Mouse (Mus musculus): ENCODE measurements at regions not wholly inside any gene's neighbourhood (a gene's known extent, or its start where the extent isn't known, plus 50 kb on each side); places are given as distances from the start of the nearest gene placed in this dataset.

DNA sequence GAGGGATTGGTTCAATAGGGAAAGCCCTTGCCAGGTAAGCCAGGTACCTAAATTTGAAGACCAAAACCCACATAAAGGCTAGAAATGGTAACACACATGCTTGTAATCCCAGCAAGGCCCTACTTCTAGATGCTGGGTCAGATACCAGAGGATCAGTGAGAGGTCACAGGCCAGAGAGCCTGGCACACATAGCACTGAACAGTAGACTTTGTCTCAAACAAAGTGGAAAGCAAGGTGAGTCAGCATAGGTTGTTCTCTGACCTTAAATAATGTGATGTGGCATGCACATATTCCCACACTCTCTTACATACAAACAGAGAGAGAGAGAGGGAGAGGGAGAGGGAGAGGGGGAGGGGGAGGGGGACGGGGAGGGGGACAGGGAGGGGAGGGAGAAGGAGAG, 100.3 kb upstream of the Cadm1 start:
- DNase-seq (ENCODE audit: low spot score in 2 of 2) = no peak

DNA sequence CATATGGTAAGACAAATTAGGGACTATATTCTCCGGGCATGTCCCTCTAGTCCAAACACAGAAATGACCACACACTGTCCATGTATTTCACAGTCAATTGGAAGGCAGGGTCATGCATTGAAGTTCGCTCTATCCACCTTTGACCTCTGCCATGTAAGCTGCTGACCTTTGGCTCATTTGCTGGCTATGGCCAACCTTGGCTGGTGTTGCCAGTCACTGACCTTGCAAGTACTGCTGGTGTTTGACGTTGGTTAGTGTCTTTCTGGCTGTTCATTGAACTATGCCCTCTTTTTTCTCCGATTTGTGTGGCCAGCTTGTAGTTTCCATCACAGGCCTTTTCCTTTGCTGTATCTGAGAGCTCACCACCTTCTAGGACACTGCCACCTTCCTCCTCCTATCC, 97.3 kb upstream of the Cadm1 start:
- DNase-seq (ENCODE audit: low spot score in 2 of 2) = no peak

DNA sequence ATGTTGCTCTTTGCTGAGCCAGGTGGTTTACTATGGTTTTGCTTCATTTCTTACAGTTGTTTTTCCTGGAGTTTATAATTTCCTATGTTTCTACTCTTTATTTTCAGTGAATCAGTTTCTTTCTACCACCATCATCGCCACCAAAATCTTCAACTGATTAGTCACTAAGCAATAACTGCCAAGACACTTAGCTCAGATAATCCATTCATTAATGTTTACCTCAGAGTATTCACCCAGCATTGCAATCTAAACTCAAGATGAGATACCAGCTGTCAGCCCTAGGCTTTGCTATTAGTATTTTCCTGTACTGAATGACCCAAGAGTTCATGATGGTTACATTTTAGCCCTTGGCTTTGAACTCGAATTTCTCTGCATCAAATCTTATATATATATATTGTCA, 96.8 kb upstream of the Cadm1 start:
- DNase-seq (ENCODE audit: low spot score in 2 of 2) = no peak

DNA sequence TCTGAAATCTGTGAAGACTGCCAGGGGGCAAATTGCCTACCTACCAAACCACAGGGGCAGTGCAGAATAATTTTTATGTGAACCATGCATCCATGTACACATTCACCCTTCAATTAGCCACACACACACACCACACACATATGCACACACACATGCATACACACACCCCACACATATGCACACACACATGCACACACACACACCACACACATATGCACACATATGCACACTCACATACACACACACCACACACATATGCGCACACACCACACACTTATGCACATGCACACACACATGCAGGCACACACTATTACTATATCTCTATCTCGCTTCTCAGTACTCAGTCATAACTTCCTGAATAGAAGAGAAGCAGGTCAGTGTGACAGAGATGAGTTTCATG, 95.9 kb upstream of the Cadm1 start:
- no peak for DNase-seq (ENCODE audit: low spot score in 2 of 2)

DNA sequence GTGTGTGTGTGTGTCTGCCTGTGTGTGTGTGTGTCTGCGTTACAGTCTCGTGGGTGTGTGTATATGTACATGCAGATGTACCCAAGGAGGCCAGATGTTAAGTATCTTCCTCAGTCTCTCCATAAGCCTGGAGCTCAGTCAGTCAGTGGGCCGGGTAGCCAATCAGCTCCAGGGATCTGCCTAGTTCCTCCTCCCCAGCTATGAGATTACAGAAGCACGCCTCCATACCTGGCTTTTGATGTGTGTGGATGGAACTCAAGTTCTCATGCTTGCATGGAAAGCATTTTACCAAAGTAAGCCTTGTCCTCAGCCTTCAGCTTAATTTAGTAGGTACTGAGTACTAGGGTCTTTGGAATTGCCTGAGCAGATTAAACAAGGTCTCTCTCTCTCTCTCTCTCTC, 91.0 kb upstream of the Cadm1 start:
- DNase-seq (ENCODE audit: low spot score in 2 of 2) = no peak

DNA sequence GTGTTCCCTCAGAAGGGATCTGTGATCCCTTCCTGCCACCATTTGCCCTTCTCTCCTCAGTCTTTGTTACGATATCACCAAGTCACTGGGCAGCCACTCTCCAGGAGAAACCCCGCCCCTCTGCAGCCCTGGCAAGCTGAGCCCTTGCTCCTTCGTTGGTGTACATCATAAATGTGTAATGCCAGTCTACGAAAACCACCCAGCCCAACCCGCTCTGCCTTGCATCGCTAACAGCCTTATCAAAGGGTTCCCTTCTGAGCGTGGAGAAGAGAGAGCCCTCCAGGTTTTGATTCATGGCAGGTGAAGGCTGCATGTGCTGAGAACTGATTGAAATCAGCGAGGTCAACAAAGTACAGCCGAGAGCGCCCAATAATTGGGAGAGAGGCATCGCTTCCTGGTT, 90.5 kb upstream of the Cadm1 start:
- no peak for DNase-seq (ENCODE audit: low spot score in 2 of 2)

DNA sequence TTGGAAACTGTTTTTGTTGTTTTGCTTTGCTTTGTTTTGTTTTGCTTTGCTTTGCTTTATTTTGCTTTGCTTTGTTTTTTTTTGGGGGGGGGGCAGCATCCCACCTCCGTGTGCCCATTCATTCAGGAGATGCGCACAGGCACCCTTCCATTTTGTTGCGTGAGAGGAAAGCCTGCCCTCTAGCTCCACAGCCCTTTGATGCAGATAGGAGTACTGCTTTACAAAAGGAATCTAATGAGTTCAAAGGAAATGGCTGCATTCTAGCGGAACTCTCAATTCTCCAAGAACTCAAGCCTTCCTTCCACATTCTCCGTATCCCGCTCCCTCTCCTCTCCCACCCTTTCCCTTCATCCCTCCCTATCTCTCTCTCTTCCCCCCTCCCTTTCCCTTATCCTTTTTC, 89.8 kb upstream of the Cadm1 start:
- DNase-seq (ENCODE audit: low spot score in 2 of 2) = peak in 1 of 2 experiments; percentile 38

DNA sequence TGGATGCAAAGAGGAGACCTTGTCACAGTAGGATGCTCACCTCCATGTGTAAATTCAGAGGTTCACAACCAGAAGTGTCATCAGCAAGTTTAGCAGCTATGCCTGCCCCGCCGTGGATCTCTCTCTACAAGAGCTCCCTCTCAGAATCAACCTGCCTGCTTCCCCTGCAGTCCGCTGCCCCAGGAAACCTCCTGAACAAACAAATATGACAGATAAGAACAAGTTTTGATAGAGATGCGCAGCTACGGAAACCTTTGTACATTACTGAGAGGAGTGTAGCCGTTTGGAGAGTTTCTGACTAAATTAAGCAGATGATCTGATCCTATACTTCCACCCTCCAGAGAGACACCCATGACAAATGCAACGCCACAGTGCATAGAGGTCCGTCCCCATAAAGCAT, 88.8 kb upstream of the Cadm1 start:
- DNase-seq (ENCODE audit: low spot score in 2 of 2) = no peak

DNA sequence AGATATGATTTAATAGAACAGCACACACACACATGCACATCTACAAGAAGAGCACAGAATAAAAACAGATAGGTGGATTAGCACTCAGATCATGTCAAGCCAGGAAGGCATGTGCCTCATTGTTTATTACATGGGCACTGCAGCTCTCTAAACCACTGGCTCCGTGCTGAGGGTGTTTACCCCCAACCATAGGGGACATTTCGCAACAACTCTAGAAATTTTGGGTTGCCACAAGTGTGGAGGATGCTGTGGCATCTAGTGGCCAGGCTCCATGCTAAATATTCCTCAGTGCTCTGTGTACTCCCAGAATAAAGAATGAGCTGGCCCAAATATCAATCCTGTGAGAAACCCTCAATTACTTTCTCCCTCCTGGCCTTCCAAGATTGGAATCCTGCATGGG, 85.8 kb upstream of the Cadm1 start:
- no peak for DNase-seq (ENCODE audit: low spot score in 2 of 2)

DNA sequence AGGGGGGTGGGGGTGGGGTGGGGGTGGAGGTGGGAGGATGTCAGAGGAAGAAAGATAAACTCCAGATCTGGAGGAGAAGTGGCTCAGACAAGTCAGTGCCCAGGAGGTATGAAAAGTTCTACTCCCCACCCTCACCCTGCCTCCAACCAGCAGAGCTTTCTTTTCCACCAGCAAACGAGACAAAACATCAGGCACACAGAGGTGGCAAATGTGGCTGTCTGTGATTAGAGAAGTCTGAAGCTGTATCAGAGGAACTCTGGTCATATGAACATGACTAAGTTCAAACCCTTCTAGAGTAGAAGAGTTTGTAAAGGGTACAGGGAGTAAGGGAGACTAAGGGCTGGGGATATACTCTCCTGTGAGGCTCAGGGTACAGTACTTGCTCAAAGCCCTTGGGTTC, 85.2 kb upstream of the Cadm1 start:
- DNase-seq (ENCODE audit: low spot score in 2 of 2) = no peak

DNA sequence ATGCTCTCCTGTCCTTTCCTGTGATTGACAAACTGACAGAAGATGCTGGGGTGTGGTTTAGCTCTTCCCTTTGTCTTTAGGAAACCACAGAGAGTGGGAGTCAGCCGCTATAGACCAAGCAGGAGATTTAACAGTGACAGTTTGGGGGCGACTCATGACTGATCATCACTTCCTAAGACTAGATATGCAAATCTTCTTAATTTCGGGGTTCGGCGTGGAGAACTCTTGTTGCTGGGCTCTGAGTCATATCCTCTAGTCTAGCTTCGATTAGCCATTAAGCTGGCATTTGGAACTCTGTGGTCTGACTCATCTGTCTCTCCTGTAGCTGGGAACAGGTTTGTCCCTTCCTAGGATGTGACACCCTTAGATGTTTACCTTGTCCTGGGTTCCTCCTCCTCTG, 84.6 kb upstream of the Cadm1 start:
- DNase-seq (ENCODE audit: low spot score in 2 of 2) = peak in 1 of 2 experiments; percentile 33

DNA sequence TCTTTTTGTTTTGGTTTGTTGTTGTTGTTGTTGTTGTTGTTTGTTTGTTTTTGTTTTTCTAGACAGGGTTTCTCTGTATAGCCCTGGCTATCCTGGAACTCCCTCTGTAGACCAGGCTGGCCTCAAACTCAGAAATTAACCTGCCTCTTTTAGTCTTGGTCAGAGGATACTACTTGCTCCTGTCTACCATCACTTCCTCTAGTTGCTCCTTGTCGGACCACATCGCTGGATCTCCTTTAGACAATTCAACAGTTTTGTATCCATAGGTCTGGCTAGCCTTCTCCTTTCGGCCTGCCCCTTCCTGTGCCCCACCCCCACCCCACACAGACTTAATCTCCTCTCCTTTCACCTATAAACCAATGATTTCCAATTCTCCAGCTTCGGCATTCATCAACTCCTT, 77.2 kb upstream of the Cadm1 start:
- no peak for DNase-seq (ENCODE audit: low spot score in 2 of 2)

DNA sequence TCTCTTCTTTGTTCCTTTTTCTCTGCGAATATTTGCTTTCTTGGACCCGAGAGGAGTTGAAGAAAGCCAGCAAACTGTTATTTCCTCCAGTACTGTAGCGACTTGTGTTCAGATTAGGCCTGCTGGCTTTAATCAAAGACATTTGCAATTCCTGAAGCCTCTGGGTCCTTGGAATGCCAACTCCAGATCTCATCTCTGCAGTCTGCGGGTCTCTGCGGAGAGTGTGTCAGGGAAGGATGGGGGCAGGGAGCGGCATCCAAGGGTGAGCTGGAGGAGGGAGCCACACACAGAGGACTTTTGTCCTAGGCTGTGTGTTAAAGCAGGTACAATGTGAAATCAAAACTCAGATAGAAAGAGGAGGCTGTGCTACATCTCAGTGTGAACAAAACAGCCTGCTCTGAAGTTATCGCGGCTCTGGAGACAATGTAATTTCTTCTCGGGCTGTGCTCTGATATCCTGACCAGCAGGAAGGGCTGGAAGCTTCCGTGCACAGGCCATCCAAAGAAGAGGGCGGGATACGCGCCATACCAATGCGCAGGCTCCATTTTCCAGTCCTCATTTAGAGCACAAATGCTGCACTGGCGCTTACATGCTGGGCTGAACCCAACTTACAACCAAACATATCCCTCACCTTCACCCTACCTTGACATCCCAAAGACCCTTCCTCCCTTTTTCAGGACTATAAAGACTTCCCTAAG, 71.1 kb upstream of the Cadm1 start:
- DNase-seq (ENCODE audit: low spot score in 2 of 2) = no peak

DNA sequence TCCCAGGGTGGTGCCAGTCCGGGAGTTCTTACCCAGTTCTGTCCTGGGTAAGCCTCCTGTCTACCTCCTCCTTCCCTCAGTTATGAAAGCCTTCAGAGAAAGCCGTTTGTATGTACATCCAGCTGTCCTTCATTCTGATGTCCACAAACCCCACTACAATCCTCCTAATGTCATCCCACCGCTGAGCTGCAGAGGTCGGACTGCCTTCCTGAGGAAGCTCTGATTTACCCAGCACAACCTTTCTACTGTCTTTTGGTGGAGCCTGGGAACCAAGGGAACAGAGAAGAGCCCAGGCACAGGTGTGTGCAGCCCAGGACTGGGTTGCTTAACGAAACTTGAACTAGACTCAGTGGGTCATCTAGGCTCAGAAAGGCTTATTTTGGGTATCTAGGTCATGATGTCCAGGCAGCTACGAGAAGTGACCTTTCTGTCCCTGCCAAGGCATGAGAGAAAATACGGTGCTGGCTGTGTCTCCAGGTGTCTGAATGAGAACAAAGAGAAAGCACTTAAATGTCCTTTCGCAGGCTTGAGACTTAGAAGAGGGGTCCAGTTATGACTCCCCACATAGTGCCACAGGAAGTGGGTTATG, 70.4 kb upstream of the Cadm1 start:
- no peak for DNase-seq (ENCODE audit: low spot score in 2 of 2)

DNA sequence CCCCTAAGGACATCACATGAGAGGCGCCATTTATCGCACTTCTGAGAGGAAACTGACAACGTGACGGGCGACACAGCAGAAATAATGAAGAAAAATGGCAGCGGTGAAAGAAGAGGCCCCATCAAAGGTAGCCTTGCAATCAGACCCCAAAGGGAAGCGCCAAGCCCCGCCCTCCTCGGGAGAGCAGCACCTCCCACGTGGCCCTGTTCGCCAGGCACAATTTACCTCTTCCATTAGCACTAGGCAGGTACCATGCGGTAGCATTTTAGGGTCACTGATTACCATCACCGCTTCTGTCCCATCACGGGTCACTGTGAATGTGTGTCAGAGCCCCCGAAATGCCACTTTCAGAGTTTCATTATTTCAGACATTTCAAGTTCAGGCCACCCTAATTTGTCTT, 69.7 kb upstream of the Cadm1 start:
- no peak for DNase-seq (ENCODE audit: low spot score in 2 of 2)

DNA sequence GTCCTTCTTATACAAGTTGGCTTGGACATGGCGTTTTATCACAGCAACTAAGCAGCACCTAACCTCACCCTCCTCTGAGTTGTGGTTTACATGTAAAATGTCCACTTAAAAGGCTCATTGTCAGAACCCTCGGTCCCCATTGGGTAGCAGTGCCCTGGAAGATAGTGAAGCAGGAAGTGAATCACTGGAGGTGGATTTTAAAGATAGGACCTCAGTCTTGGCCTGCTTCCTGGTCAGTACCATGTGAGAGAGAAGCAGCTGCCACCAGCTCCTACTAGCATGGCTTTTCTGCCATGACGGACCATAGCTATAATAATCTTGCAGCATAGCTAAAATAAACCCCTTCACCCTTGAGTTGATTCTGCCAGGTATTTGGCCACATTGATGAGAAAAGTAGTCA, 68.1 kb upstream of the Cadm1 start:
- DNase-seq (ENCODE audit: low spot score in 2 of 2) = no peak

DNA sequence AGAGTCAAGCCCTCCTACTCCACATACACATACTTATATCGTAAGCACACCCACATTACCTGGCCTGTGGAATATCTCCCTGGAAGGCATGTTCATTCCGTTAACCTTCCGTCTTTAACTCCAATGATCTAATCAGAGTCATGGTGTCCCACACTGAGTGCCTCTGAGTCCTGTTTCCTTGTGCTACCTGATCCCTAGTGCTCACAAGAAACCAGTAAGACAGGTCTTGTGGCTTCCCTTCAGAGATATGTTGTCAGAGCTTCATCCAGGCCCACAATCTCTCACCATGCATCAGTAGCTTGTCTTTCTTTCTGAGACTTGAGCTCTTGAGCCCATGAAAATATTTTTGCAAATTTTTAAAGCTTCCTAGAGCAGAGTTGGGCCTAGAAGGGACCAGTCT, 63.2 kb upstream of the Cadm1 start:
- no peak for DNase-seq (ENCODE audit: low spot score in 2 of 2)

DNA sequence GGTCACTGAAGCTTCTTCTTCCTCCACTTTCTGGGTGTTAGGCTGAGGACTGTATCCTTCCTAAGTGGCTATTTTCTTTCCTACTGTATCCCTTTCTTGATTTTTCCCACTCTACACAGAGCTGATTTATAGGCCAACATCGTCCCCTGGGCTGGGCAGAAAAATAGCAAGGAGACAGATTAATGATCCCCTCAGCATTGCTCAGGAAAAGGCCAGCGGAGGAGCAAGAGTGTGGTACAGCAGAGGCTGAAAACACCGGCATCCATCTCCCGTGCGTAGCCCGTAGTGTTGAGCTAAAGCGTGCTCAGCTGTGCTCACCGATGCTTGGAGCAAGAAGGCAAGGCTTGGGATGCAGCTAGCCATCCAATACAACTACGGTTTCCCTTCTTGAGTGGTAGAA, 62.2 kb upstream of the Cadm1 start:
- no peak for DNase-seq (ENCODE audit: low spot score in 2 of 2)

DNA sequence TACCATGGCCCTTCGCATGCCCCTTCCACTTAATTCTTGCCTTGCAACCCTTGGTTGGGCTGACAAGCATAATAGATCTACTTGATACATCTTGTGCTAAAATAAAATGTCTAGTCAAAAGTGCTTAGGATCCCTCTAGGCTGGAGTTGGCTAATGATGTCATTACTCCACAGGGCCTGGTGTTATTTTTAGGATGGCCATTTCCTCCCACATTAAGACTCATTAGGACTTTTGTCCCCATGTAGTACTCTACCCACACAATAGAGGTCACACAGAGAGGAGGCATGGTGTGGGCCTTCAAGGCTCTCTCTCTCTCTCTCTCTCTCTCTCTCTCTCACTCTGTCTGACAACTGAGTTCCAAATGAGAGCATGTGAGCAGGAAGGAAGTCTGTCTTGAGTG, 60.4 kb upstream of the Cadm1 start:
- no peak for DNase-seq (ENCODE audit: low spot score in 2 of 2)

DNA sequence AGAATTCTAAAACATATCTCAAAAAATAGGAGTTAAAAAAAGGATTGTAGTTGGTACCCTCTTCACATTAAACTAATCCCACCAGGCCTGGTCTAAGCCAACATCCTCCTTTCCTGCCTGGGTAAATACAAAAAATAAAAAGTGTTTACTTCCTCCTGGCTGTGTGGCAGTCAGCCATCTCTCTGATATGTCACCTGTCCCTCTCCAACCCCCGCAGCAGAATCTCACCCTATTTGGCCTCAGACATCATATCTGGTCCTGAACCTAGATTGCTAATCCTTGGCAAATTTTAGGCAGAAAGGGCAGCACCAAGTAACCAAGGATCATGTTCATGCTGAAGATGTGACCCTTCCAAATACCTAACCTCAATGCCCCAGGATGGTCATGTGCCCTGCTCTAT, 59.2 kb upstream of the Cadm1 start:
- no peak for DNase-seq (ENCODE audit: low spot score in 2 of 2)

DNA sequence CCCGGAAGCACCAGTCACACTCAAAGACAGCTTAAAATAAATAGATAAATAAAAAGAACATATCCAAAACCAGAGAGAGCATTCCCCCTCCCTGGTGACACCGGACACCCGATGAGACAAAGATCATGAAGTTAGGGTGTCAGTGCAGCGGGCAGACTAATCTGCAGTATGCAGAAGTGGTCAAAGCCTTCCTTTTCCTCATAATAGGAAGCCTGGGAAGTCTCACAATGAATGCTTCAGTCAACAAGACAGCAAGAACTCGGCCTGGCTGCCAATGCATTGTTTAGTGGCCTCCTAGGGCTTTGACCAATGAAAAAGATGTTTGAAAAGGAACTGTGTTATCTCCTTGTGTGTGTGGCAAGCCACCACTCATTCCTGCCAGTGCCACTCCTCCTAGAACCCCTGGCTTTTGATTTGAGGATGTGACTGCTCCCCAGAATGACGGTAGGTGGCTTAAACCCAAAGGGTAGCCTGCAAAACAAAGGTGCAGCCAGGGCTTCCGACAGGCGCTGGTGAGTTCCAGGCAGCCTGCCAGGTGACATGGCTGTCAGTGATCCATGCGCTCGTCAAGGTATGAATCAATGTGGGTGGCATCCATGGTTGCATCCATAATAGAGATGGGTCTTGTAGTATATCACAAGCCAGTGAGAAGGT, 58.1 kb upstream of the Cadm1 start:
- no peak for DNase-seq (ENCODE audit: low spot score in 2 of 2)

DNA sequence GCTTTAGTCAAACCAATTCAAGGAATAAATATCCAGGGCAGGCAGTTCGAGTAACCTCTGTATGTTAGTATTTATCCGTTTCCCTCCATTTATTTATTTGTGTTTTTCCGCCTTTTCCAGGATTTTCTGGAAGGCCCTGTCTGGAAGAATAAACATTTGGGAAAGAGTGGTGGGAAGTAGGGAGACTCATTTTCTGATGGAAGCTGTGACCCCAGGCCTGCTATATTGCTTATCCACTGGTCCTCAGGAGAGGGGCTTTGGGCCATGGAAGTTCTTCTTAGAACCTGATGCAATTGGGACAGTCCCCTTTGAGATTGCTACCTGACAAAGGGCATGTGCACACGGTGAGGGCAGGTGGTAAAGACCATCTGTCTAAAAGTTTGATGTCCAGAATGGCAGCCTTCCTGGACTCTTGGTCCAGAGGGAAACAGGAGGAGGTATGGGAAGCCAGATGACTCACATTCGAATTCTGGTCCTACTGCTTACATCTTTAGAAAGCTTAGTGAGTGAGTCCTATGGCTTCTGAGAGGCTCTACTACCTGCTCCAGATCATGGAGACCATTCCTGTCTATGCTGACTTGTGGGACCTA, 56.1 kb upstream of the Cadm1 start:
- DNase-seq (ENCODE audit: low spot score in 2 of 2) = no peak

DNA sequence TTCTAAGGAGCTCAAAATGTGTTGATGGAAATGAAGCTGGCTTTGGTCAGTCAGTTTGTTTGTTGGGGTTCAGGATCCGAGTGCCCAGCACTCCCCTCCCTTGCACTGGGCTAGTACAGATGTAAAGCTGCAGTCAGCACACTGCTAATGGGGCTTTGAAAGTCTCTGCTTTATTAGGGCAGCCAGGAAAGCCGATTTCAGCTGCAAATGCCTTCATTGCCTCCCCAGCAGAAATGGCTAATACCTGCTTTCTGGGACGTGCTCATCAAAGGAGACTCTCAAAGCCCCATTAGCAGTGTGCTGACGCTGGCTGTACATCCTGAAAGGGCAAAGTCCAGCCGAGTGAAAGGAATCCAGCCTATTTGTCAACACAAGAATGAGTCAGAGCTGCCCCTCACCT, 55.2 kb upstream of the Cadm1 start:
- no peak for DNase-seq (ENCODE audit: low spot score in 2 of 2)
